Mouse (Mus musculus) cerebellum, postnatal 4 days (tissue): ENCODE measurements at regions not wholly inside any gene's neighbourhood (a gene's known extent, or its start where the extent isn't known, plus 50 kb on each side); places are given as distances from the start of the nearest gene placed in this dataset.
"Not testable (repeated sequence)": the region's sequence is repeated elsewhere in the genome, so short reads cannot be mapped to it uniquely, and the experiment has no call there.

Source experiments
- DNase-seq, 2 experiments: peaks; one replicate each; pipeline ENCODE4 v3.0.0; 2022; ENCODE audit warnings: low spot score in 2 of 2, mixed read lengths in 1 of 2

GRCm38 (mm10) chr1:189584831-189585230, 103.1 kb downstream of the Cenpf start:
- no peak for DNase-seq

DNA sequence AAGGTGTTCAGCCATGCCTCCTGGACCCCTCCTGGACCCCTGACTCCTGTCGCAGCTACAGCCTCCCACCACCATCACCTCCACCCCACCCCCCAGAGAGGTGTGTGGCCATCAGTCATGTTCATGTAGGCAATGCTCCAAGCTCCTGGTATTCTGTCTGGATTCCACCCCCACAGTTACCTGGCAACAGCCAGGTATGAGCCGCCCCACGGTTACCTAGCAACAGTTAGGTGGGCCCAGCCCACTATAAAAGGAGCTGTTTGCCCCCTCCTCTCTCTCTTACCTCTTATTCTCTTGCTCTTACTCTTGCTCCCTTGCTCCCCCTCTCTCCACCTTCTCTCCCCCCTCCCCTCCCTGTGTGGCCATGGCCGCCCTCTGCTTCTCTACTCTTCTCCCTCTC, 106.5 kb downstream of the Cenpf start:
- no peak for DNase-seq

GRCm38 (mm10) chr1:189579358-189579757, 108.5 kb downstream of the Cenpf start:
- DNase-seq = peak; percentile 29 to 39

GRCm38 (mm10) chr1:189576311-189577002, 111.4 kb downstream of the Cenpf start:
- DNase-seq = no peak

DNA sequence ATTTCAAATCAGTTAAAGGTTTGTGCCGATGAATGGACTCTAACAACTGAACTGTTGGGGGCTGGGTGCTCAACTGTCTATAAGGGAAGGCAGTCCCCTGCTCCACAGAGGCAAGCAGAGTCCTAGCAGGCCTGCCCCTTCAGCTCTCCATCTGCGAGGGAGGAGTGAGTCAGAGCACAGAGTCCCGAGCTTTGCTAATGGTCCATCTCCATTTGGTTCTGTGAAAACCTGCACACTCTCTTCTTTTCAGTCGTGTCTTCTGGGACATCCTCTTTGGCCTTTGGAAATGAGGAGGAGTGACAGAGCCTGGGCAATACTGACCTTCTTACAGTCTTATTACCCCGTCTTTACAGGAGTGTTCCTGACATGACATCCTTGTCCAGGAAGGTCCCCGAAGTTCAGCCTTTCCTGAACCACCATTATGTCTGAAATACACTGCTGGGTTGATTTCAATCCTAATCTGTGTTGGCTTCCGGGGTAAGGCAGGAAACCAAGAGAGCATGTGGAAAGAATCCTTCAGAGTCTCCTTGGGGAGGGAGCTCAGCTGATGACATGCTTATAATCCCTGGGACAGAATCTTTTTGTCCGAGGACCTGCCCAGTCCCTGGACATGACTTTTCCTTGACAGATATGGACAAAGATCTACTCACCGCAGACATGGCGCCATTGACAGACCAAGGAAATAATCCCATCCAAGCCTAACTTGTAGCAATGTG, 112.2 kb downstream of the Cenpf start:
- no peak for DNase-seq

DNA sequence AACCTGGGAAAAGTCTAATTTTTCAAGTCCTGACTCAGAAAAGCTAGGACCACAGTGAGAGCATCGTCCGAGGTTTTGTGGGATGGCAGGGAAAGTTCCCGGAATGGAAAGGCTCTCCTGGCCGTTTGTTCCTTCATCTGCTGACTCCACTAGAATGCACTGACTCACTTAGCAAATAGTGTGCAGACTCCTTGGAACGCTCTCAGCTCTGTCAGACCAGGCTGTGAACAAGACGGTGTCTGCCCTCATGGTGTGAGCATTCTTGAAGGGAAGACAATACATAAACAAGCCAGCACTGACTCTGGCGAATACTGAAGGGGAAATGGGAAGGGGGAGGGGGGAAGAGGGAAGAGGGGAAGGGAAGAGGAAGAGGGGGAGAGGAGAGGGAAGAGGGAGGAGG, 121.4 kb downstream of the Cenpf start:
- DNase-seq = no peak

- no peak for DNase-seq
These were observed 126.1 kb downstream of the Cenpf start for GRCm38 (mm10) chr1:189561831-189562230.

- no peak for DNase-seq
These were observed 127.3 kb downstream of the Cenpf start for GRCm38 (mm10) chr1:189560576-189560975.

DNA sequence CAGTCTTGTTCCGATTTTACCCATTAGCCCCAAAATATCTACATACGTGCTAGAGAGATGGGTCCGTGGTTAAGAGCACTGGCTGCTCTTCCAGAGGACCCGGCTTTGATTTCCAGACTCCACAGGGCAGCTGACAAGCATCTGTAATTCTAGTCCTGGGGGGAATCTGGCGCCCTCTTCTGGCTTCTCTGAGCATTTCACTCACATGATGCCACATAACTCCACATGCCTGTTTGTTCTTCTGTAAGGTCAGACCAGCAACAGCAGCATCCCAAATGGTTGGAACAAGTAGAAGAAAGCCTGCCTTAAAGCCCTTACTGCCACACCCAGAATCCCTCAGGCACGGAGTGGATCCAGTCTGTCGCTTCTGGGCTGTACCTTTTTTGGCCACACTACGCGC, 137.0 kb downstream of the Cenpf start:
- DNase-seq = no peak

- DNase-seq = no peak
These were observed 130.8 kb upstream of the Kcnk2 start for GRCm38 (mm10) chr1:189532834-189533233.

DNA sequence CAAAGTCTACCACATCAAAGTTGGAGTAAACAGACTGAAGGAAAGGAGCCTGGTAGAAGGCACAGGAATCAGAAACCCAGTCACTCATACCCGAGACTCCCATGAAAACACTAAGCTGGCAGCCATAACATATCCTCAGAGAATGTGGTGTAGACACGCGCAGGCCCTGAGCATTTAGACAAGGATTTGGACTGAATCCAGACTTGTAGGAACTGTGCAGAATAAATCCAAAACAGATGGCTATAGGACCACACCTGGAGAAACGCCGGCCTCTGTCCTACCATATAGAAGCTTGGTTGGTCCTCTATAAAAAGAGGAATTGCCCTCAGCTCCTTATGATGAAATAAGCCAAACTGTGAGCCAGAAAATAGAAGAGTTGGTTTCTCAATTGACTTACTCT, 124.3 kb upstream of the Kcnk2 start:
- no peak for DNase-seq

GRCm38 (mm10) chr1:189515476-189515875, 113.4 kb upstream of the Kcnk2 start:
- no peak for DNase-seq

GRCm38 (mm10) chr1:189513358-189513757, 111.3 kb upstream of the Kcnk2 start:
- no peak for DNase-seq

GRCm38 (mm10) chr1:189507301-189507700, 105.2 kb upstream of the Kcnk2 start:
- DNase-seq = not testable (repeated sequence)

- DNase-seq = no peak
These were observed 97.6 kb upstream of the Kcnk2 start for GRCm38 (mm10) chr1:189499703-189500102.

DNA sequence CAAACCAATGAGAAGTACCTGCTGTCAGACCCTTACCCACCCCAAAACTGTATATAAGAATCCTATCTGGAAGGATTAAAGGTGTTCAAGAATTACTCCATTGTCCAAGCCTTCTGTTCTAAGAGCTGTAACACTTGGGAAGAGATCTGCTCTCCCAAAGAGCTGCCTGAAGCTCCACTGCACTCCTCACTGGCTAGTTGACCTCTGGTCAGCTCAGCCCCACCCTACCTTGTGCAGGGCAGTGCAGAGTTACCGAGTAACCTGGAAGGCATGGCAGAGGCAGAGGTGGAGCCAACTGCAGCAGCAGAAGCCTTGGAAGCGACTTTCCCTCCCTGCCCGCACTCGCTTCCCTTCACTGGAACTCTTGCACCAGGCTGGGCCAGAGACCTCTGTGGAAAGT, 97.1 kb upstream of the Kcnk2 start:
- no peak for DNase-seq

- no peak for DNase-seq
These were observed 95.0 kb upstream of the Kcnk2 start for GRCm38 (mm10) chr1:189497031-189497430.

DNA sequence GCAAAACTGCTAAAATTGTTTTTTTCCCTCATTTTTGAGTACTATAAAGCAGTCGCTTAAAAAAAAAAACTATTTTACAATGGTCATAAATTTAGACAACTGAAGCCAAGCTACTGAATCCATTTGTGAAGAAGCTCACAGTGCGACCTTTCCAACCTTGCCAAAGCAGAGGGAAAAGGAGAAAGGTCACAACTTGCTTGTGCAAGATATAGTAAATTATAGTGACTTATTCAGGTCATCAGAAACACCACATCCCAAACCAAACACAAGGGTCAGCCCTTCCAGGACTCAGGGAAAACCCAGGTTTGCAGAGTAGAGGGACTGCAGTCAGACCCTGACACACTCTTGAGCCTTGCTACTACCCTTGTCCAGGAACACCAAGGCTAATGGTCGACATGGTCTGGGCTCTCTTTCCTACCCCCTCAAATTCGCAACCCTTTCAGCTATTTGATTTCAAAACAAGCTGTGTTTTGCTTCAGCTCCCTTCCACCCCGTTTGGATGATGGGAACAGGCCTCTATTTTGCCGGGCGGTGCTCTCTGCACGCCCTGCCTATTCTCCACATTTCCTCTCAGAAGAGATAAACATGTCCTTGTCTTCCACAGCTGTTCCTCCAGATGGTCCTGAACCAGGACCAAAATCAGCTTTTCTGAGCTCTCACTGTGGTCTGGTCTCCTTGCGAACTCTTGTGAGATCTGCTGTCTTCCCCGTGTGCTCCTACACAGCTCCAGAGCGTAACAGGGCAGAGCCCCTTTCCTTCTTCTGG, 93.5 kb upstream of the Kcnk2 start:
- DNase-seq = no peak

DNA sequence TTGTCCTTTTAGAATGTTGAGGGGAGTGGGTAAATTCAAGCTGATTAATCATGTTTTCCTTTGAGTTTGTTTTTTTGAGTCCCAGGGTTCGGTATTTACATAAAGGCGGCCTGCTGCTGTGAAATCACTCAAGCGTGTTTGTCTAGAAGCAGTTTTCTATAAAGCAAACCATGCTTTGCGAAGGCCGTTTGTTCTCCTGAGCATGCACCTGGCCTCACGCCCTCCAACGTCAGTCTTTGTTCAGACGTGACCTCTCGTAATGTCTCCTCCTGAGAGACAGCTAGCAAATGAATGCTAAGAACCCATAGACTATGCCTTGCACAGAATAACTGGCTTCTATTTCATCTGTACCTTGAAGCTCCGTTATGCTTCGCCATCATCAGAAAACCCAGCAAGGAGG, 92.8 kb upstream of the Kcnk2 start:
- DNase-seq = no peak

- no peak for DNase-seq
These were observed 83.3 kb upstream of the Kcnk2 start for GRCm38 (mm10) chr1:189485336-189485735.

GRCm38 (mm10) chr1:189483331-189483730, 81.3 kb upstream of the Kcnk2 start:
- no peak for DNase-seq

DNA sequence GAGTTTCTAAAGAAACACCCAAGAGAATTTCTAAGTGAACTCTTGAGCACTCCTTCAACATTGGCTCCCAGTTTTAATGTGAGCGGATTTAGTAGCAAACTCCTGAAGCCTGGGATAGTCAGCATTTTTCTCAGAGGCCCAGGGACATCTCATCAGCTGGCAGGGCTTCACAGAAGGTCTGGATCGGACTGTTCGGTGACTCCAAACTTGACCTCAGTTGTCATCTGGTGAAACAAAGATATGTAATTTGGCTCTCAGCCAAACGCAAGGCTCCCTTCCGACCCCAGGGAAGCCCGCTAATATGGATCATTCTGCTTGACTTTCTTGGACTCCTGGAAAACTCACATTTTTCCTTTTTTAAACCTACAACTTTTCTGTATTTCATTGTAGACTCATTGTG, 76.0 kb upstream of the Kcnk2 start:
- no peak for DNase-seq

DNA sequence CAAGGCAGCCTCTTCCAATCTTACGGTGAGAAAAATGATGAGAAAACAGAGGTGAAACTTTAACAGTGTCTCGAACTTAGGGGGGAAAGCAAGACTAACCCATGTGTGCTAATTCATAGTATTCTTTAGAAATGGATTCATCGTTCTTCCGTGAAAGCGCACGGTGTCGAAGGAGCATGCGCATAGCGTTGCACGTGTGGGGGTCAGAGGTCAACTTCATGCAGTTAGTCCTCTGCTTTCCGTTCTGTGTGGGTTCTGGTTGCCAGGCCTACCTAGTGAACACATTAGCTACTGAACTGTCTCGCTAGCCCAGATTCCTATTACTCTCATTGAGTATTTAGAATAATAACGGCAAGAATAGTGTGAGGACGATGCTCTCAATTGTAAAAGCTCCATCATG, 74.7 kb upstream of the Kcnk2 start:
- DNase-seq = no peak
